ENCODE assay signal across 21 mouse cellular contexts in the genomic region with DNA sequence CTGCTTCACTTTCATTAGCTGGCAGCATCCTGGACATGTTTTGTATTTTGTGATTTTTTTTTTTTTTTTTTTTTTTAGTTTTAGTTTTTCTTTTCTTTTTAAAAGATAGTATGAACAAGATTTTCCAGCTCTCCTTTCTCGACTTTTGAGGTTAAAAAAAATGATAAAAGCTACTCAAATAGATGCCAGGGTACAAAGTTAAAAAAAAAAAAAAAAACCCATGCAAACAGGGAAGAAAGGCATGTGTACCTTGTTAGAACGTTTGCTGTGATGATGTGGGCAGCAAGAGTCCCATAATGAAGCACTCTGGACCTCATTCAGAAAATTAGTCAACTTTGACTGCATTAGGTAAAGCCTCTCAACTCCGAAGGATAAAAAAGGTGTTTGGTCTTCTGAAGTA. TPM values are rescaled to one million over a fixed set of nuclear protein-coding genes. Genes with fewer than 3 reads are reported as not detected.
DNase-seq lines count a peak whose midpoint lies in the region; ATAC-seq and TF ChIP-seq lines count a peak whose summit lies in the region.
"Had no signal": no experiment of that assay in that cellular context is flagged by ENCODE, and none has a peak within 500 bp of the region (broad histone marks: within the 10 kb centered on the region; RNA-seq: fewer than 3 reads in every experiment).

No protein-coding gene starts in this region.

- intact Hi-C loops in left cerebral cortex, adult 2 months (cut with DNase I): loop anchor here (5.0 to 10.0 kb wide), 5 partner anchors 58 to 673 kb away; no protein-coding TSS in a partner anchor

- H3K36me3 ChIP-seq in embryonic facial prominence, embryonic 15.5 days: peaks cover 16% of the 10 kb centered on the region
- no peaks in the 10 kb centered on the region for H3K36me3 ChIP-seq in hindbrain, postnatal 0 days (ENCODE audit: insufficient read depth, low read length)
- peaks cover 4% of the 10 kb centered on the region; the same call in 1 of the 2 replicates for H3K36me3 ChIP-seq in midbrain, embryonic 16.5 days (ENCODE audit: control insufficient read depth, insufficient read depth, low read length)

- no peaks in the 10 kb centered on the region for H3K9me3 ChIP-seq in embryonic facial prominence, embryonic 15.5 days (replicated peaks)
- H3K9me3 ChIP-seq in hindbrain, postnatal 0 days (ENCODE audit: low read length): no peaks in the 10 kb centered on the region
- no peaks in the 10 kb centered on the region for H3K9me3 ChIP-seq in midbrain, embryonic 16.5 days (replicated peaks; ENCODE audit: control insufficient read depth, low read length, poor library complexity, severe bottlenecking)

- peak overlapping the region; percentile 19; the same call in 1 of the 2 replicates for H3K4me2 ChIP-seq in embryonic facial prominence, embryonic 15.5 days (replicated peaks)
- H3K4me2 ChIP-seq in hindbrain, postnatal 0 days (ENCODE audit: low read depth, low read length): peak overlapping the region; percentile 100
- H3K4me2 ChIP-seq in midbrain, embryonic 16.5 days (ENCODE audit: low read length): peak overlapping the region; percentile 99

- peak overlapping the region; percentile 97 for H3K27ac ChIP-seq in left cerebral cortex, adult 2 months
- H3K27ac ChIP-seq in embryonic facial prominence, embryonic 15.5 days (replicated peaks): no peak overlapping the region
- H3K27ac ChIP-seq in hindbrain, postnatal 0 days: peak overlapping the region; percentile 75
- peak overlapping the region; percentile 76 for H3K27ac ChIP-seq in midbrain, embryonic 16.5 days (ENCODE audit: low read length)

- no peak for TF ChIP-seq CTCF in left cerebral cortex, adult 2 months (IDR thresholded peaks at IDR 0.05)
- TF ChIP-seq CTCF in hindbrain, postnatal 0 days (IDR thresholded peaks at IDR 0.05; ENCODE audit: low read depth): no peak

- no peak for ATAC-seq in embryonic facial prominence, embryonic 15.5 days (ENCODE audit: insufficient number of reproducible peaks, low FRiP score, low TSS enrichment, low read depth)
- no peak for ATAC-seq in hindbrain, postnatal 0 days
- ATAC-seq in midbrain, embryonic 16.5 days: no peak
- no peak for ATAC-seq in frontal cortex, adult (ENCODE audit: low TSS enrichment)
- ATAC-seq: Patski had no signal

- H3K4me3 ChIP-seq in left cerebral cortex, adult 2 months: peak overlapping the region; percentile 75
- H3K4me3 ChIP-seq in embryonic facial prominence, embryonic 15.5 days (replicated peaks): no peak overlapping the region
- peak overlapping the region; percentile 5; the same call in 1 of the 2 replicates for H3K4me3 ChIP-seq in hindbrain, postnatal 0 days (ENCODE audit: low read length)
- H3K4me3 ChIP-seq in midbrain, embryonic 16.5 days (ENCODE audit: low read depth, low read length): peak overlapping the region; percentile 11; the same call in 1 of the 2 replicates

- 27% methylated on average over 3 of the region's 3 CpGs for WGBS in embryonic facial prominence, embryonic 15.5 days
- WGBS in hindbrain, postnatal 0 days: 46% methylated on average over 3 of the region's 3 CpGs
- WGBS in midbrain, embryonic 16.5 days: 38% methylated on average over 3 of the region's 3 CpGs

- H3K4me1 ChIP-seq in embryonic facial prominence, embryonic 15.5 days: peaks cover 34% of the 10 kb centered on the region
- 0 out of 2 replicates have a peak, but pooled peaks cover 7% of the 10 kb centered on the region for H3K4me1 ChIP-seq in hindbrain, postnatal 0 days (ENCODE audit: insufficient read depth, low read length)
- peaks cover 46% of the 10 kb centered on the region for H3K4me1 ChIP-seq in midbrain, embryonic 16.5 days (ENCODE audit: control insufficient read depth, insufficient read depth, low read length)

- DNase-seq in left cerebral cortex, adult 2 months (ENCODE audit: extremely low spot score in 1 of 2, low spot score in 2 of 2): no peak
- no peak for DNase-seq in left cerebral cortex, adult 18-20 months (ENCODE audit: low spot score in 2 of 2)
- no peak for DNase-seq in hindbrain, postnatal 0 days (ENCODE audit: low spot score)
- no peak for DNase-seq in adrenal gland, postnatal 25 days
- no peak for DNase-seq in embryo, embryonic 10.5 days (ENCODE audit: low spot score)
- DNase-seq: adrenal gland, postnatal 10 days; cerebellum, adult 11 months; heart, adult 18-20 months; kidney, adult 18-20 months; kidney, postnatal 4 days; lung, embryonic 14.5 days; right cerebral cortex, postnatal 14 days; thymus, adult 2 months had no signal

- H3K27me3 ChIP-seq in embryonic facial prominence, embryonic 15.5 days: no peaks in the 10 kb centered on the region
- no peaks in the 10 kb centered on the region for H3K27me3 ChIP-seq in hindbrain, postnatal 0 days (ENCODE audit: insufficient read depth, low read length)
- no peaks in the 10 kb centered on the region for H3K27me3 ChIP-seq in midbrain, embryonic 16.5 days (ENCODE audit: control insufficient read depth, insufficient read depth, low read depth, low read length)

- H3K9ac ChIP-seq in embryonic facial prominence, embryonic 15.5 days: no peak overlapping the region
- H3K9ac ChIP-seq in hindbrain, postnatal 0 days (replicated peaks; ENCODE audit: low read length): no peak overlapping the region
- peak overlapping the region; percentile 48 for H3K9ac ChIP-seq in midbrain, embryonic 16.5 days (ENCODE audit: low read depth, low read length)
- H3K9ac ChIP-seq: lung, embryonic 14.5 days had no signal

RNA-seq across cellular contexts. Expression of a gene that starts 6.2 kb away (rescaled TPM):
- total RNA-seq in left cerebral cortex, adult 2 months (2021): 100 to 1,000 TPM; 101 to 103 TPM
- total RNA-seq in left cerebral cortex, adult 18-20 months (2021): 10 to 100 TPM; 87.2 to 93.6 TPM
- 41.7 and 43.0 TPM in 2 replicates for polyA plus RNA-seq in embryonic facial prominence, embryonic 15.5 days (2015; fragmentation: Nextera tagmentation; extraction: Ambion mirVana)
- total RNA-seq in hindbrain, postnatal 0 days (2014; rRNA removed): 32.2 and 32.3 TPM in 2 replicates
- 69.8 and 73.5 TPM in 2 replicates for polyA plus RNA-seq in hindbrain, postnatal 0 days (2015; fragmentation: Nextera tagmentation; extraction: Ambion mirVana)
- 99.8 and 107 TPM in 2 replicates for polyA plus RNA-seq in midbrain, embryonic 16.5 days (2015; fragmentation: Nextera tagmentation; extraction: Ambion mirVana)
- total RNA-seq in adrenal gland, postnatal 25 days (2021): 7.5 and 8.6 TPM in 2 replicates
- polyA plus RNA-seq: Patski had no signal

RNA-seq across cellular contexts. Expression of a gene that starts 9.2 kb away (rescaled TPM):
- 1 to 10 TPM in 1 of 2 experiments, under 1 TPM in 1; 0.82 to 1.4 TPM for total RNA-seq in left cerebral cortex, adult 2 months (2021)
- 1 to 10 TPM; 1.1 to 1.4 TPM for total RNA-seq in left cerebral cortex, adult 18-20 months (2021)
- polyA plus RNA-seq in embryonic facial prominence, embryonic 15.5 days (2015; fragmentation: Nextera tagmentation; extraction: Ambion mirVana): not detected in 2 replicates
- total RNA-seq in hindbrain, postnatal 0 days (2014; rRNA removed): not detected in 2 replicates
- not detected in 2 replicates for polyA plus RNA-seq in hindbrain, postnatal 0 days (2015; fragmentation: Nextera tagmentation; extraction: Ambion mirVana)
- polyA plus RNA-seq in midbrain, embryonic 16.5 days (2015; fragmentation: Nextera tagmentation; extraction: Ambion mirVana): not detected in 2 replicates
- not detected in 2 replicates for total RNA-seq in adrenal gland, postnatal 25 days (2021)
- total RNA-seq: adrenal gland, postnatal 10 days; heart, adult 18-20 months; heart, postnatal 25 days; megakaryocyte-erythroid progenitor cell, adult 5-6 weeks; neutrophil, adult 5-6 weeks had no signal
- polyA plus RNA-seq: embryonic facial prominence, embryonic 11.5 days; lung, embryonic 14.5 days; Patski; thymus, adult 2 months had no signal

Comparison
In these comparisons a context has a peak if more than half of its experiments do, and no peak if none do; other contexts are left out.
1. H3K4me2 ChIP-seq: peak in every context shown above with its lines; median percentile 100 in hindbrain, postnatal 0 days; 99 in midbrain, embryonic 16.5 days; 19 in embryonic facial prominence, embryonic 15.5 days.